Mouse (Mus musculus) myocyte (in vitro differentiated cells): ENCODE results near the gene Gng12.

Experiments used
- CEBPB ChIP-seq: IDR thresholded peaks from 2 replicates; pipeline ENCODE4 v1.6.1; 2011; ENCODE audit warnings: mild to moderate bottlenecking, moderate library complexity; ENCODE audit not compliant: poor library complexity, insufficient read depth, severe bottlenecking
- E2F4 ChIP-seq: IDR thresholded peaks from one replicate; pipeline ENCODE4 v1.6.1; 2011; ENCODE audit warnings: mild to moderate bottlenecking, control low read depth, moderate library complexity; ENCODE audit not compliant: insufficient read depth
- MAX ChIP-seq: IDR thresholded peaks from one replicate; pipeline ENCODE4 v1.6.1; 2011; ENCODE audit warnings: low read depth, mild to moderate bottlenecking, control low read depth
- MYOD1 ChIP-seq, 3 experiments: IDR thresholded peaks; one replicate each; pipeline ENCODE4 v1.6.1; 2011; ENCODE audit warnings: control low read depth in 2 of 3, low read depth in 2 of 3, mild to moderate bottlenecking in 2 of 3, moderate library complexity in 1 of 3; ENCODE audit not compliant: insufficient read length in 2 of 3, control insufficient read depth in 1 of 3
- MYOG ChIP-seq, 3 experiments: IDR thresholded peaks; one replicate each; pipeline ENCODE4 v1.6.1; 2011; ENCODE audit warnings: control low read depth in 2 of 3, low read depth in 2 of 3, mild to moderate bottlenecking in 2 of 3; ENCODE audit not compliant: insufficient read length in 2 of 3, control insufficient read depth in 1 of 3, insufficient read depth in 1 of 3
- POLR2A ChIP-seq: IDR thresholded peaks from one replicate; pipeline ENCODE4 v1.6.1; 2011; ENCODE audit warnings: low read depth, mild to moderate bottlenecking, control low read depth, moderate library complexity; ENCODE audit not compliant: insufficient read length
- POLR2AphosphoS2 ChIP-seq: IDR thresholded peaks from one replicate; pipeline ENCODE4 v1.6.1; 2011; ENCODE audit warnings: low read depth, control low read depth; ENCODE audit not compliant: insufficient read length
- REST ChIP-seq: IDR thresholded peaks from one replicate; pipeline ENCODE4 v1.6.1; 2011; ENCODE audit warnings: mild to moderate bottlenecking, control low read depth, moderate library complexity; ENCODE audit not compliant: insufficient read depth, insufficient read length
- SRF ChIP-seq: IDR thresholded peaks from one replicate; pipeline ENCODE4 v1.6.1; 2011; ENCODE audit warnings: low read depth; ENCODE audit not compliant: control insufficient read depth, insufficient read length
- TCF12 ChIP-seq: IDR thresholded peaks from one replicate; pipeline ENCODE4 v1.6.1; 2011; ENCODE audit warnings: mild to moderate bottlenecking, control low read depth; ENCODE audit not compliant: poor library complexity, insufficient read depth, severe bottlenecking
- TCF3 ChIP-seq: IDR thresholded peaks from one replicate; pipeline ENCODE4 v1.6.1; 2011; ENCODE audit warnings: low read depth, control low read depth; ENCODE audit not compliant: insufficient read length
- USF1 ChIP-seq: IDR thresholded peaks from one replicate; pipeline ENCODE4 v1.6.1; 2011; ENCODE audit warnings: low read depth, mild to moderate bottlenecking, control low read depth, moderate library complexity

- TF ChIP-seq POLR2A (no peak), SRF (no peak), USF1 (no peak), TCF12 (no peak), E2F4 (no peak), MYOD1 (IDR thresholded peaks at IDR 0.05; ENCODE audit: control insufficient read depth in 1 of 3, insufficient read length in 2 of 3, low read depth in 2 of 3) (no peak), MAX (no peak), REST (no peak), POLR2AphosphoS2 (no peak), TCF3 (no peak), MYOG (IDR thresholded peaks at IDR 0.05; ENCODE audit: control insufficient read depth in 1 of 3, insufficient read depth in 1 of 3, insufficient read length in 2 of 3, low read depth in 2 of 3) (no peak), CEBPB (no peak)
Measured at GRCm38 (mm10) chr6:66981366-66981765, 85.2 kb downstream of the Gng12 start.
